Mouse (Mus musculus) cerebral cortex, adult 2 months (tissue): Measurements from ENCODE around the gene Cd1d1.

ENCODE experiments used
- WGBS: fragments of 180-500 bp; shearing (Covaris S2); methylation state at CpG from one replicate; pipeline ENCODE4 v1.1.7; 2018; 5-methylcytosine and 5-hydroxymethylcytosine counted together

Gene Cd1d1

DNA sequence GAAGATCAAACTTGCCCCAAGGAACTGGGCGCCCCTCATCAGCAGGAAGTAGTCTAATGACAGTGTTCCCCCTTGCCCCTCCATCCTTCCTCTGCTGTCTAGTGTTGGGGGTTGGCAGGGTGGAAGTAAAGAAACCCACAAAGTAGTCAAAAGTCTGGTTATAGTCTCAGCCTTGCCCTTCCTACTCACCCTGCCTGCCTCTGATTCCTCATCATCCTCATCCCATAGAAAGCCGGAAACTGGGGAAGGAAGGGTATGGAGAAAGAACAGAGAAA lies 37.9 kb downstream of the Cd1d1 start:
- WGBS, result 86% methylated on average over 2 of the region's 2 CpGs

DNA sequence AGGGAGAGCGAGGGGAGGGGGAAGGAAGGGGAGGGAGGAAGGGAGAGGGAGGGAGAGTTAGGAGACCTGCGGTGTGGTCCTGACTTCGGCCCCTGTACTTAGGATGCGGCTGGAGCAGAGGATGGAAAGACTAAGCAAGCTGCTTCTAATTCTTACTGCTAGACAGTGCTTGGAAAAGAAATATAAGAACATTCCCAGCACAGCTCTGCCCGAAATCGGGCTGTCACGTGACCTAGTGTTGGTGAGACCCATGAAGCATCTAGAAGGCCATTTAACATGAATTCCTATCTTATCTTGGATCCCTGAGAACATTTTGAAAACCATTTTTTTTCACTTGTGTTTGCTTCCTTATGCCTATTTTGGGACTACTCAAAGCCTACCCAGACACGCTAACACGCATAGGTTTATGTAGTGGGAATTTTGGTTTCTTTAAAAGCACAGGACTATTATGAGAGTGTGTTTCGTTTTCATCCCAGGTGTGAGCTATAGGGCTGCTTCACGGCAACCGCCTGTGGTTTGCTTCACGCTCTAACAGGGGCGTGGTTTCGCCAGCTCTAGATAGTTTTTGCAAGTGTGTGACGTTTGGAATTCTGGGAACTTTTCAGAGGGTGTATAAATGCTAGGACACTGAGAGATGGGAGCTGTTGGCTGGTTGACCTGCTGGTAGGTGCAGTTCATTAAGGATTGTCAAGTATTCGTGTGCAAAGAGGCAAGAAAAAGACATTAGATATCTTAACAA lies 38.4 kb downstream of the Cd1d1 start:
- 74% methylated on average over 17 of the region's 17 CpGs for WGBS

DNA sequence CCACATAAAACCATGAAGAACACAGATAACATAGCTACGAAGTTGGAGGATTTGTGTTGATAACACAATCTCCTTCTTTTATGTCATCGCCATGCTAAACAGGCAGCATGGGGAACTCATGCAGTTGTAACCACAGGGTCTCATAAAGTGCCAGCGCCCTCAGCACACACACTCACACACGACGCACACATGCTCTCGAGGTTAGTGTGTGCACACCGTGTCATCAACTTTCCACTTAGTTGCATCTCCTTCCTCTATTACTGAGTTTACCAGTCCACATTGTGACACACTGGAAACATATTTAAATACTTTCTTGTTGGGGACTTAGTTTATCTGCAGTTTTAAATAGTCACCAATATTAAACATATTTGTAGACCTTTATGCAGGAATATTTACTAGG lies 40.2 kb downstream of the Cd1d1 start:
- WGBS, result 93% methylated on average over 7 of the region's 7 CpGs

DNA sequence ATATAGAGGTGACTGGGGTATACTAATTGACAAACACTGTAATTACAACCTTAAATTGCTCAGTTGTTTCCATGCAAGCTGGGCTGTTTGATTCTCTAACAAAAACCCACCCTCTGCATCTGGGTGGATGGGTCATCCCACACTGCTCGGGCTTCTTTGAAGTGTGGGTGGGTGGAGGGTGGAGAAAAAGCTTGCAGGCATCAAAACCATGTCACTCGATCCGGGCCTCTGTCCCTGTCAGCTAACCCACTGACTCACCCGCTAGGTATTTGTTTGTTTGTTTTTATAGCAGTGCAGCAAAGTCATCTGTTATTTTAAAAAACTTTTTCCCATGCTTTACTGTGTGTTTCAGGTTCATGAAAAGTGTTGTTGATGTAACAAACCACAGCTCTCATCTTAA lies 43.9 kb downstream of the Cd1d1 start:
- WGBS, result 42% methylated on average over 4 of the region's 4 CpGs

DNA sequence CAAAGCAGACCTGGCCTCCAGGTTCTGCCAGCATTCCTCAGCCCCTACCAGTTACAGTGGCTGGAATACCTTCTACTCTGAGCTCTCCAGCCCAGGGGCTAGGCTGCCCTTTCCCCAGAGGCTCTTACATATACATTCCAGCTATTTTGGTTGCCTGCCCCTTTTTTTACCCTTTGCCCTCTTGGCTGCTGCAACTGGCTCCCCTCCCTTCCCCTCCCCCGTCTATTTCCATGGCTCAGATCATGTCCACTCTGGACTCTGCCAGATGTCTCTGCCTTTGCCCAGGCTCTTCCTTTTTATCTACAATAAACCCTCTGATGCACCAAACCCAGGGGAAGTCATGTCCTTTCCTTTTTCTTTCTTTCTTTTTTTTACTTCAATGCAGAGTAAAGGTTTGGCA lies 44.7 kb downstream of the Cd1d1 start:
- 71% methylated on average over 1 of the region's 1 CpGs for WGBS

DNA sequence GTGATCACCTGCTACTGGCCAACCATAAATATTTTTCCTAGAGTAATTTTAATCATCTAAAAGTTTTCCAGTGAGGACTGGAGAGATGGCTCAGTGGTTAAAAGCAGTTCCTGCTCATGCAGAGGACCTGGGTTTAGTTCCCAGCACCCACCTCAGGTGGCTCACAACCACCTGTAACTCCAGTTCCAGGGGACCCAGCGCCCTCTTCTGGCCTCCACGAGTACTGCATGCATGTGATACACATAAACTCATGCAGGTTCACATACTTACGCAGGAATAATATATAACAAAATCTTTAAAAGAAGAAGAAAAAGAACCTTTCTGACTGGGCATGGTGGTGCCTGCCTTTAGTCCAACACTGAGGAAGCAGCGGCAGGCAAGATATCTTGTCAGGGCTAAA lies 45.4 kb downstream of the Cd1d1 start:
- 84% methylated on average over 4 of the region's 4 CpGs for WGBS

DNA sequence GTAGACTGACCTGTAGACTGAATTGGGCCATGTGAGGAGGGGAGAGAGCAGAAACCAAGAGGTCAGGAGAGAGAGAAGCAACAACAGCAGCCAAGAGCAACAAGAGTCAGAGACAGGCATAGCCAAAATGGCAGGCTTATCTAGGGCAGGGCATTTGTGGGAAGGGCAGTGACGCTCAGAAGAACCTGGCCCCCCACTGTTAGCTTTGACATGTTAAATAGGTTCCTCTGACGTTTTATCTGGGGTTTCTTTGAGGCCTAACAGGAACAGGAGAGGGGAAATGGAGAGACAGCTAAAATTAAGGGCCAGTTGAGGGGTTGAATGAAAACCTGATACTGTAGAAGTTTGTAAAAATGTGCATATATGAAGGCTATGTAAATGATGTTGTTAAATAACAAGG lies 48.6 kb downstream of the Cd1d1 start:
- WGBS, result 67% methylated on average over 2 of the region's 2 CpGs
